Mouse (Mus musculus) mouse trophoblast stem cell (cell line): ENCODE results near the gene Rplp1.

Experiments used
- in situ Hi-C, 2 experiments: fragments of 300-500 bp; cut with MseI, MboI; formaldehyde crosslinking; loops; 2 replicates in 1 of 2; 3 replicates in 1 of 2; pipeline ENCODE4 v1.15.1; 2025

The Rplp1 gene

DNA sequence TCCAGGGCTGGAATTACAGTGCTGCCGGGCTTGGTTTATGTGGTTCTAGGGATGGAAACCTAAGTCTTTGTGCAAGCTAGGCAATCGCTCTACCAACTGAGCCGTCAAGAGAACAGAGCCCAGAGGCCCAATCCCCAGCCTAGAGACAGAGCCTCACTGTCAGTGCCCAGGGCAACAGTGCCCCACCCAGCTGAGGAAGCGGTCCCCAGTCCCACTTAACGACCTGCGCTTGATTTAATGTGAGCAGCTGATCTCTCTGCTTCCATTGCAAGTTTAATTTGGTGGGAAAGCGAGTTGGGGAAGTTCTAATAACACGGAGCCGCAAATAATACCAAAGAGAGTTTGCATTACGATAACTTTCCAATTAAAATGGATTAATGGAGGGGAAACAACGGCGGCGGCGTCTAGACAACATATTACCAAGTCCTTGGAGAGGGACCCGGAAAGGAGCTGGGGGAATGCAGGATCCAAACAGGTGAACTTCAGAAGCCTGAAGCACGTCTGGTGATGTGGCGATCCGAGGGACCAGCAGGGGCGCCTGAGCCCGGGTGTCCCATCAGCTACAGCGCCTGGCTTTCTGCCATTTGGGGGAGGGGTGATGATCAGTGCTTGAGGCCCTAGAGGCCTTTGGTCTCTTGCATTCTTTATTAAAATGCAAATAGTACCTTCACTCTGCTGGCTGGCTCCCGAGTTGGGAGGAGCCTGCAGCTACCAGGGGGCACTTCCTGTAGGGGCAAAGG is 36.8 kb downstream of the Rplp1 start:
- in situ Hi-C loops: loop anchor here in 1 of 2 experiments (25.0 kb wide), 2 partner anchors 165 to 840 kb away; no protein-coding TSS in a partner anchor

DNA sequence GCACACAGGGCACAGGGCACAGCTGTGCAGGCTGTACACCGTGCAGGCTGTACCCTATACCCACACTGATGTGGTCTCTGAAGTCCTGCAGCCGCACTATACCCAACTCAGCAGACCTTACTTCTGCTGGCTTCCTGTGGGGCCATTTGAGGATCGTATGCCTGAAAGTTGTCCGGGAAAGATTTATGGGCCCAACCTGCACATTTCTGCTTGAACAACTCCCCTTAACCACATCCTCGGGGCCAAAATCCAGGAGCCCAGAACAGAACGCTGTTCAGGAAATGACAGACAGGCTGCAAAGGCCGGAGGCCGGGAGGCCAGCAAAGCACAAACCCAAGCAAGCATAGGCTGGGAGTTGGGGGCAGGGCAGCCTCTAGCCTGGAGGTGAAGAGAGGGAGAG is 41.0 kb downstream of the Rplp1 start:
- in situ Hi-C loops: no loop called here

DNA sequence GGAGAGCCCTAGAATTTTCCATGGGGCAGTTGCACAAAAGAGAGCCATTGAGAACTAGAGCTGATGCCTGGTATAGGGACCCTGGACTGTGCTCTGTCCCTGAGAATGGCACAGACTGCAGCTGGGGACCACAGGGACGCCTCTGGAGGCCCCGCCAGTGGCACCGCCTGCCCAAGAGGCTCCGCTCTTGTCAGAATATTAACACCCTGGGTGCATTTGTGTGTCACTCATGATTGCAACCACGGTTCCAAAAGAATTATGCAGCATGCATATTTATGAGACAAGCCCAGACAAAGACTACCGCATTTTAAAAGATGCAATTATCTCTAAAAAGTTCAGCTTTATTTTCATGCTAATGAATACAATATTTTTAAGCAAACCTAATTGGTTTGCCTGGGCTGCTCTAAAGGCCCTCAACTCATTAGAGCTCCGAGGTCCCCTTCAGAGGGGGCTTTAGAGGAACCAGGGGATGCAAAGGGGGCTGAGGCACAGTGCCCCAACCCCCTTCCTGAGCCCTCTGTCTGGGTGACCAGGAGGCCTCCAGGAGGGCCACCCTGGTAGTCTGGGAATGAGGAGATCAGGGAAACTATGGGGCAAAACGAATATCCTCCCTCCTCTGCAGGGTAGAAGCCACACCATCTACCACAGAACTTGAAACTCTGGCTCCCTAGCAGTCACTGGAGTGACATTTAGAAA is 41.9 kb downstream of the Rplp1 start:
- in situ Hi-C loops: no loop called here

- in situ Hi-C loops: no loop called here
Observed at GRCm38 (mm10) chr9:61871839-61872238, 42.5 kb downstream of the Rplp1 start.

- in situ Hi-C loops: no loop called here
Observed at GRCm38 (mm10) chr9:61867659-61868058, 46.7 kb downstream of the Rplp1 start.
